Mouse (Mus musculus): Measurements from ENCODE around the gene Gzme.

- no peak for TF ChIP-seq GATA1 (IDR thresholded peaks at IDR 0.05; ENCODE audit: borderline replicate concordance, low read length)
- TF ChIP-seq FLI1 (IDR thresholded peaks at IDR 0.05; ENCODE audit: low read length) = no peak
These were observed 18.0 kb downstream of the Gzme start, which contains the start of gene Ctsg for GRCm38 (mm10) chr14:56102386-56102785.

Data from megakaryocyte, embryonic 14.5 days (primary cell).